Mouse (Mus musculus): Measurements from ENCODE around the gene Zdhhc19.

- TF ChIP-seq MAX (IDR thresholded peaks at IDR 0.05) (no peak), USF1 (IDR thresholded peaks at IDR 0.05; ENCODE audit: low read depth) (no peak), CTCF (IDR thresholded peaks at IDR 0.05; ENCODE audit: control insufficient read depth, insufficient read depth, insufficient read length) (no peak), MYOD1 (IDR thresholded peaks at IDR 0.05; ENCODE audit: control insufficient read depth, insufficient read length, low read depth) (no peak), CEBPB (IDR thresholded peaks at IDR 0.05; ENCODE audit: low read depth) (no peak), MYOG (IDR thresholded peaks at IDR 0.05; ENCODE audit: control insufficient read depth, extremely low read depth, insufficient read length) (no peak), FOSL1 (IDR thresholded peaks at IDR 0.05; ENCODE audit: insufficient read depth, low read length, poor library complexity, severe bottlenecking) (no peak)
Measured at GRCm38 (mm10) chr16:32510399-32511337, 14.6 kb downstream of the Zdhhc19 start.
